Mouse (Mus musculus) adrenal gland, adult 8-10 months (tissue): Measurements from ENCODE around the gene Pabpc6. TPM values are rescaled to one million over a fixed set of nuclear protein-coding genes. Genes with fewer than 3 reads are reported as not detected.

Source experiments
- DNase-seq: peaks from one replicate; pipeline ENCODE4 v3.0.0; 2022
- total RNA-seq, 4 experiments: library from RNA; stranded (reverse); gene quantifications; 2 replicates each; pipeline ENCODE4 v1.2.4; 2022

Gene Pabpc6
- total RNA-seq, result not detected

GRCm38 (mm10) chr17:9669283-9669905 lies at the start of gene Pabpc6:
Pabpc6 (minus strand) TSS chr17:9669717.
- no peak for DNase-seq

- no peak for DNase-seq
Measured at GRCm38 (mm10) chr17:9710910-9711309, 41.4 kb upstream of the Pabpc6 start.

- DNase-seq, result no peak
Measured at GRCm38 (mm10) chr17:9708888-9709287, 39.4 kb upstream of the Pabpc6 start.

GRCm38 (mm10) chr17:9707356-9707755 lies 37.8 kb upstream of the Pabpc6 start:
- DNase-seq, result no peak

- no peak for DNase-seq
Measured at GRCm38 (mm10) chr17:9697763-9698162, 28.2 kb upstream of the Pabpc6 start.

GRCm38 (mm10) chr17:9691251-9691650 lies 21.7 kb upstream of the Pabpc6 start:
- no peak for DNase-seq

- no peak for DNase-seq
Measured at GRCm38 (mm10) chr17:9683539-9684155, 14.1 kb upstream of the Pabpc6 start.

- no peak for DNase-seq
Measured at GRCm38 (mm10) chr17:9680741-9681140, 11.2 kb upstream of the Pabpc6 start.

GRCm38 (mm10) chr17:9675175-9675789 lies 5.8 kb upstream of the Pabpc6 start:
- no peak for DNase-seq

- DNase-seq, result no peak
Measured at GRCm38 (mm10) chr17:9667955-9668354, 1.6 kb downstream of the Pabpc6 start.

GRCm38 (mm10) chr17:9658651-9659050 lies 10.9 kb downstream of the Pabpc6 start:
- no peak for DNase-seq

GRCm38 (mm10) chr17:9654155-9654554 lies 15.4 kb downstream of the Pabpc6 start:
- peak; percentile 2 for DNase-seq

- DNase-seq, result no peak
Measured at GRCm38 (mm10) chr17:9647644-9648043, 21.9 kb downstream of the Pabpc6 start.

- no peak for DNase-seq
Measured at GRCm38 (mm10) chr17:9643657-9644180, 25.8 kb downstream of the Pabpc6 start.

GRCm38 (mm10) chr17:9637011-9637410 lies 32.5 kb downstream of the Pabpc6 start:
- no peak for DNase-seq

- no peak for DNase-seq
Measured at GRCm38 (mm10) chr17:9632579-9633252, 36.8 kb downstream of the Pabpc6 start.

GRCm38 (mm10) chr17:9632140-9632539 lies 37.4 kb downstream of the Pabpc6 start:
- DNase-seq, result no peak

GRCm38 (mm10) chr17:9631081-9631480 lies 38.4 kb downstream of the Pabpc6 start:
- no peak for DNase-seq

- DNase-seq, result no peak
Measured at GRCm38 (mm10) chr17:9627011-9627410, 42.5 kb downstream of the Pabpc6 start.
